Mouse (Mus musculus) ES-E14 (cell line): Measurements from ENCODE around the gene Rbms1. TPM values are rescaled to one million over a fixed set of nuclear protein-coding genes. Genes with fewer than 3 reads are reported as not detected.

Experiments used
- DNase-seq: peaks from one replicate; pipeline ENCODE4 v3.0.0-alpha.2; 2013; ENCODE audit warnings: low read depth, low spot score
- H3K27ac ChIP-seq: 2 replicates; pipeline ENCODE4 v1.5.1; 2012; ENCODE audit warnings: low read depth, mild to moderate bottlenecking, low read length, moderate library complexity, mixed read lengths; ENCODE audit not compliant: poor library complexity, insufficient read depth, severe bottlenecking
- H3K36me3 ChIP-seq: 2 replicates; pipeline ENCODE4 v1.6.1; 2012; ENCODE audit warnings: mild to moderate bottlenecking, low read length, moderate library complexity, mixed read lengths; ENCODE audit not compliant: control insufficient read depth, poor library complexity, insufficient read depth, severe bottlenecking
- H3K4me1 ChIP-seq, 2 experiments: fragments of 150-350 bp in 1 of 2; sonication (generic) in 1 of 2; 2 replicates each; pipeline ENCODE4 v1.6.1; 2012; ENCODE audit warnings: low read length in 2 of 2, mild to moderate bottlenecking in 1 of 2, mixed read lengths in 1 of 2; ENCODE audit not compliant: control insufficient read depth in 2 of 2, insufficient read depth in 2 of 2, poor library complexity in 1 of 2
- H3K4me3 ChIP-seq, 2 experiments: fragments of 150-350 bp in 1 of 2; sonication (generic) in 1 of 2; 2 replicates each; pipeline ENCODE4 v1.5.1; 2012; ENCODE audit warnings: low read length in 2 of 2, low read depth in 1 of 2, mild to moderate bottlenecking in 1 of 2, mixed read lengths in 1 of 2; ENCODE audit not compliant: insufficient read depth in 1 of 2, poor library complexity in 1 of 2, severe bottlenecking in 1 of 2
- H3K9ac ChIP-seq: 2 replicates; pipeline ENCODE4 v1.6.1; 2012; ENCODE audit warnings: low read depth, mild to moderate bottlenecking, low read length, mixed read lengths; ENCODE audit not compliant: poor library complexity, insufficient read depth, severe bottlenecking
- H3K9me3 ChIP-seq: fragments of 150-350 bp; sonication (generic); 2 replicates; pipeline ENCODE4 v1.6.1; 2012; ENCODE audit warnings: low read depth, mild to moderate bottlenecking, low read length; ENCODE audit not compliant: control insufficient read depth, insufficient read depth
- CHD2 ChIP-seq: IDR thresholded peaks from 2 replicates; pipeline ENCODE4 v1.6.1; 2014; ENCODE audit warnings: mild to moderate bottlenecking, low read depth, low read length, inconsistent platforms
- HCFC1 ChIP-seq: IDR thresholded peaks from 2 replicates; pipeline ENCODE4 v1.6.1; 2012; ENCODE audit warnings: low read length, inconsistent platforms, borderline replicate concordance; ENCODE audit not compliant: insufficient read depth
- MAFK ChIP-seq: IDR thresholded peaks from 2 replicates; pipeline ENCODE4 v1.6.1; 2014; ENCODE audit warnings: mild to moderate bottlenecking, low read depth, low read length, inconsistent platforms; ENCODE audit not compliant: insufficient read depth
- ZC3H11A ChIP-seq: IDR thresholded peaks from 2 replicates; pipeline ENCODE4 v1.6.1; 2012; ENCODE audit warnings: low read depth, mild to moderate bottlenecking, inconsistent platforms, low read length, borderline replicate concordance
- ZNF384 ChIP-seq: IDR thresholded peaks from 2 replicates; pipeline ENCODE4 v1.6.1; 2012; ENCODE audit warnings: low read depth, low read length, inconsistent platforms
- in situ Hi-C, 2 experiments: fragments of 600-800 bp; cut with MboI; formaldehyde crosslinking; loops; one replicate each; pipeline ENCODE4 v1.15.1; 2025; ENCODE audit warnings: low sequenced_read_pairs in 2 of 2, inconsistent platforms in 1 of 2; ENCODE audit not compliant: unreplicated experiment in 2 of 2
- total RNA-seq: library from RNA; depleted of rRNA; stranded (reverse); fragments of 300-350 nt; gene quantifications from 2 replicates; pipeline ENCODE4 v1.2.3, GENCODE M21; 2012

Rbms1 gene
- total RNA-seq, 1 experiment: 45.6 TPM

DNA sequence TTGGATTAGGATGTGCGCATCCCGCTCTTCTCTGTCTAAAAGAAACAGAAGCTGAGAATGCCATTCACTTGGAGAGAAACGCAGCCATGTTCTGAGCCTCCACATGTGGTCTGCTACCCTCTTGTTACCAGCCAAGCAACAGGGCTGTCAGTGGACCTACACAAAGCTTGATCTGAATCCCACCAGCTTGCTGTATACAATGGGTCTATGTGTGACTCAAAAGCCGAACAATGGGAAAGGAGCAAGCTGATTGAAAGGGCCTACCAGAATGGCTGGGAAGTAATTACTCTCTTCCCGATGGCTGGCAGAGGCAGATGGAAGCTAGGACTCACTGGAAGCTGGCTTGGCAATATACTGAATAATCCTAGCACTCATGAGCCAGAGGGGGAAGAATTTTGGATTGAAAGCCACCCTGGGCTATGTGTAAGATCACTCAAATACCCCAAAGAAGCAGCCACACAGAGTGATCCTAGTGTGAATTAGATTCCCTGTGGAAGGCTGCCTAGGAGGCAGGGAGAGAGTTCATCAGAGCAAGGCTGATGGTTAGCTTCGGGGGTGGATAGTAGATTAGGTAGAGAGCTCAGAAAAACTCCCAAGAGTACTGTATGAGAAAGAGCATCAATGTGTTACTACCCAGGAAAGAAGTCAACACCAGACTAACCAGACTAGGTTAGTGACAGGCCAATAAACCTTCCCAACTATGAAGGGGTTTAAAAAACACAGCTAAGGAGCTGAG, 174.7 kb downstream of the Rbms1 start:
- Histone ChIP-seq H3K9me3 (no peaks in the 10 kb centered on the region), H3K4me3 (no peak overlapping the region), H3K27ac (no peak overlapping the region), H3K4me1 (no peaks in the 10 kb centered on the region), H3K9ac (no peak overlapping the region), H3K36me3 (no peaks in the 10 kb centered on the region)
- in situ Hi-C loops: no loop called here
- TF ChIP-seq CHD2 (no peak), ZNF384 (no peak)
- DNase-seq: no peak

DNA sequence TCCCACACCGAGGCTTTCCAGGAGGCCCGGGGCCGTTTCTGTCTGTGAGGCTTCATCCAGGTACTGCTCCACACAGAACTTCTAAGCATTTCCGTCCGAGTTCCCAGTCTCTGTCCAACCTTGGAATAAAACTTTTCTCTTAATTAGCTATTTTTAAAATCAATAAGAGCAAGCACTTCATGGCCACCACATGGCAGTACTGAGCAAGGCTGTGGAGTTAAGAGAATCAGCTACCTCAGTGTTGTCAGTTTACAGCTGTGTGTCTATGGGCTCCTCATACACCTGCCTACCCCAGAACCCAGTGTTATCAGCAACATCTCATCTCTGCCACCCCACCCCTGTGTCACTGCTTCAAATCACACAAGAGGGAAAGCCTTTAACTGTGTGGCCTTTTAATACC, 175.9 kb downstream of the Rbms1 start:
- H3K36me3 ChIP-seq: no peaks in the 10 kb centered on the region
- in situ Hi-C loops: no loop called here
- no peak overlapping the region for H3K4me3 ChIP-seq
- H3K27ac ChIP-seq: no peak overlapping the region
- H3K4me1 ChIP-seq: no peaks in the 10 kb centered on the region
- H3K9me3 ChIP-seq: no peaks in the 10 kb centered on the region
- no peak for TF ChIP-seq CHD2
- TF ChIP-seq HCFC1: no peak
- no peak for TF ChIP-seq ZC3H11A
- no peak for TF ChIP-seq MAFK
- TF ChIP-seq ZNF384: no peak
- no peak overlapping the region for H3K9ac ChIP-seq
- no peak for DNase-seq

GRCm38 (mm10) chr2:60786289-60786688, 176.7 kb downstream of the Rbms1 start:
- no peak for TF ChIP-seq MAFK
- no peak for TF ChIP-seq CHD2
- TF ChIP-seq ZNF384: no peak
- no peak for TF ChIP-seq HCFC1
- TF ChIP-seq ZC3H11A: no peak
- Histone ChIP-seq H3K9me3 (no peaks in the 10 kb centered on the region), H3K4me3 (no peak overlapping the region), H3K27ac (no peak overlapping the region), H3K9ac (no peak overlapping the region), H3K36me3 (no peaks in the 10 kb centered on the region), H3K4me1 (no peaks in the 10 kb centered on the region)
- no peak for DNase-seq
- in situ Hi-C loops: no loop called here

- H3K36me3 ChIP-seq: peaks cover 4% of the 10 kb centered on the region; the same call in 1 of the 2 replicates
- peak; percentile 34 for DNase-seq
These were observed 188.5 kb downstream of the Rbms1 start for GRCm38 (mm10) chr2:60774501-60774900.

DNA sequence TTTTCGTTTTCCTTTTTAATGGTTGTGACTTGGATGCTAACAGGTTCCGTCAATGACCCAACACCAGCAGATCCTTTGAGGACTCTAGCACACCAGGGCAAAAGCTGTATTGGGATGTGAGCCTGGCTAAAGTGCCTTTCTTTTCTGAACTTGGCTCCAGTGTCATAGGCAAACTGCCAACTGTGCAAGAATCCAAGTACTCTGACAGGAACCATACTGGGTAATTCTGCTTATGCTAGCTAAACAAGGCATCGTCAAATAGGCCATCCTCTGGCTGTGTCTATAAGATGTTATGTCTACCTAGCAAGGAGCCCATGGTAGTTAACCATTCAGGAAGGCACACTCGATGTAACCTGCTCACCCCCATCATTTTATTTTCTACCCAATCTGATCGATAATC, 189.4 kb downstream of the Rbms1 start:
- no peak overlapping the region for H3K9ac ChIP-seq

More at GRCm38 (mm10) chr2:60774501-60774900, 188.5 kb downstream of the Rbms1 start:
- TF ChIP-seq MAFK: no peak
- no peak for TF ChIP-seq HCFC1
- no peak for TF ChIP-seq CHD2
- TF ChIP-seq ZNF384: no peak
- TF ChIP-seq ZC3H11A: no peak
- Histone ChIP-seq H3K4me3 (no peak overlapping the region), H3K9me3 (no peaks in the 10 kb centered on the region), H3K27ac (no peak overlapping the region), H3K4me1 (no peaks in the 10 kb centered on the region), H3K9ac (no peak overlapping the region)
- in situ Hi-C loops: no loop called here

More for the DNA sequence above, 189.4 kb downstream of the Rbms1 start:
- TF ChIP-seq CHD2 (no peak), HCFC1 (no peak), ZC3H11A (no peak), MAFK (no peak), ZNF384 (no peak)
- in situ Hi-C loops: no loop called here
- Histone ChIP-seq H3K27ac (no peak overlapping the region), H3K36me3 (peaks cover 4% of the 10 kb centered on the region; the same call in 1 of the 2 replicates), H3K4me3 (no peak overlapping the region), H3K9me3 (no peaks in the 10 kb centered on the region), H3K4me1 (no peaks in the 10 kb centered on the region)
- DNase-seq: no peak
